Mouse (Mus musculus) hindbrain, embryonic 11.5 days (tissue): ENCODE measurements around the gene Ranbp3l. TPM values are rescaled to one million over a fixed set of nuclear protein-coding genes. Genes with fewer than 3 reads are reported as not detected.
A peak's percentile ranks its signal among the peaks of the same experiment; 100 is the strongest.

ENCODE experiments used
- ATAC-seq: fragments of 200-750 bp; cut with Nextera tagmentation; 2 replicates; pipeline ENCODE4 v1.8.0; 2017; ENCODE audit warnings: mild to moderate bottlenecking, moderate TSS enrichment, moderate library complexity; ENCODE audit not compliant: low FRiP score
- DNase-seq: peaks from one replicate; pipeline ENCODE4 v3.0.0-alpha.2; 2015; ENCODE audit warnings: low spot score
- H3K27ac ChIP-seq: fragments of 300-500 bp; sonication (generic); 2 replicates; pipeline ENCODE4 v1.5.1; 2014; ENCODE audit warnings: mild to moderate bottlenecking, low read depth, low read length
- H3K27me3 ChIP-seq: fragments of 300-500 bp; sonication (generic); 2 replicates; pipeline ENCODE4 v1.6.1; 2014; ENCODE audit warnings: mild to moderate bottlenecking, low read length, moderate library complexity, mixed read lengths; ENCODE audit not compliant: control insufficient read depth, insufficient read depth
- H3K36me3 ChIP-seq: fragments of 300-500 bp; sonication (generic); 2 replicates; pipeline ENCODE4 v1.6.1; 2014; ENCODE audit warnings: mild to moderate bottlenecking, low read length, moderate library complexity, mixed read lengths; ENCODE audit not compliant: control insufficient read depth, insufficient read depth
- H3K4me1 ChIP-seq: fragments of 300-500 bp; sonication (generic); replicated peaks from 2 replicates; pipeline ENCODE4 v1.6.1; 2014; ENCODE audit warnings: low read length, mixed read lengths; ENCODE audit not compliant: control insufficient read depth, insufficient read depth
- H3K4me2 ChIP-seq: fragments of 300-500 bp; sonication (generic); replicated peaks from 2 replicates; pipeline ENCODE4 v1.6.1; 2014; ENCODE audit warnings: mild to moderate bottlenecking, low read depth, low read length
- H3K4me3 ChIP-seq: fragments of 300-500 bp; sonication (generic); 2 replicates; pipeline ENCODE4 v1.5.1; 2014; ENCODE audit warnings: low read depth, low read length
- H3K9ac ChIP-seq: fragments of 300-500 bp; sonication (generic); 2 replicates; pipeline ENCODE4 v1.6.1; 2014; ENCODE audit warnings: low read depth, low read length
- H3K9me3 ChIP-seq: fragments of 300-500 bp; sonication (generic); 2 replicates; pipeline ENCODE4 v1.6.1; 2016; ENCODE audit warnings: low read length; ENCODE audit not compliant: control insufficient read depth
- WGBS: fragments of 180-500 bp; shearing (Covaris S2); extraction: QIAGEN DNeasy Blood & Tissue Kit; methylation state at CpG from one replicate; pipeline ENCODE4 v1.1.7; 2014; 5-methylcytosine and 5-hydroxymethylcytosine counted together
- polyA plus RNA-seq: library from polyadenylated mRNA; unstranded; fragments of >200 nt; fragmentation: Nextera tagmentation; extraction: Ambion mirVana; gene quantifications from 2 replicates; pipeline ENCODE4 v1.2.1, GENCODE M21; 2014

The Ranbp3l gene
- polyA plus RNA-seq, 1 experiment from 2014 or later: 0.45 TPM

GRCm38 (mm10) chr15:9086813-9087212, 119.1 kb downstream of the Ranbp3l start:
- Histone ChIP-seq H3K27ac (no peak overlapping the region), H3K36me3 (no peaks in the 10 kb centered on the region), H3K4me2 (no peak overlapping the region)

DNA sequence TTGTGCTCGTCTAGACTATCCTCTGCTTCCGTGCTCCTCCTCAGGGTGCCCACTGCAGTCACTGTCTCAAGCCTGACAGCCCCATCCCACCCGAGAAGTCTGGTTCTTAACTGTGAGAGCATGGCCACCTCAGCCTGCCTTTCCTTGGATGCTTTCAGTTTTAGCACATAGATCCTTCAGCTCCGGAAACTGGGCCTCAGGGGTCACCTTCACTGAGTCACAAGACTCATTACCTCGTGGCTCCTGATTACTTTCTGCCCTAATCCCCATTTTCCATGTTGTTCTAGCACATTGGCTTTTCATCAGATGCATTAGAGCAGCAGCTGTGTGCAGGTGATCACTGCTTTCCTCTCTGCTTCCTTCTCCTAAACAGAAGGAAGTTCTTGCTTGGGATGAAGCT, 119.7 kb downstream of the Ranbp3l start:
- 85% methylated on average over 5 of the region's 5 CpGs for WGBS
- Histone ChIP-seq H3K4me2 (no peak overlapping the region), H3K36me3 (no peaks in the 10 kb centered on the region), H3K4me3 (no peak overlapping the region), H3K9ac (no peak overlapping the region), H3K27me3 (no peaks in the 10 kb centered on the region), H3K9me3 (no peaks in the 10 kb centered on the region), H3K4me1 (no peaks in the 10 kb centered on the region), H3K27ac (no peak overlapping the region)
- ATAC-seq (no peak), DNase-seq (no peak)

More at GRCm38 (mm10) chr15:9086813-9087212, 119.1 kb downstream of the Ranbp3l start:
- H3K9me3 ChIP-seq: no peaks in the 10 kb centered on the region
- no peak overlapping the region for H3K9ac ChIP-seq
- peak; percentile 27 for ATAC-seq
- no peak overlapping the region for H3K4me3 ChIP-seq
- 45% methylated on average over 11 of the region's 11 CpGs for WGBS
- no peaks in the 10 kb centered on the region for H3K27me3 ChIP-seq
- DNase-seq: peak; percentile 33
- H3K4me1 ChIP-seq: no peaks in the 10 kb centered on the region

GRCm38 (mm10) chr15:9087895-9088682, 120.3 kb downstream of the Ranbp3l start:
- no peak overlapping the region for H3K27ac ChIP-seq
- H3K4me2 ChIP-seq: no peak overlapping the region
- no peaks in the 10 kb centered on the region for H3K4me1 ChIP-seq
- ATAC-seq: no peak
- no peaks in the 10 kb centered on the region for H3K9me3 ChIP-seq
- 86% methylated on average over 17 of the region's 17 CpGs for WGBS
- no peak overlapping the region for H3K9ac ChIP-seq
- no peak for DNase-seq
- H3K27me3 ChIP-seq: no peaks in the 10 kb centered on the region
- H3K4me3 ChIP-seq: no peak overlapping the region
- no peaks in the 10 kb centered on the region for H3K36me3 ChIP-seq

GRCm38 (mm10) chr15:9088683-9089072, 120.9 kb downstream of the Ranbp3l start:
- Histone ChIP-seq H3K4me2 (no peak overlapping the region), H3K4me3 (no peak overlapping the region), H3K4me1 (no peaks in the 10 kb centered on the region), H3K9me3 (no peaks in the 10 kb centered on the region), H3K27ac (no peak overlapping the region), H3K36me3 (no peaks in the 10 kb centered on the region), H3K9ac (no peak overlapping the region), H3K27me3 (no peaks in the 10 kb centered on the region)
- 52% methylated on average over 8 of the region's 8 CpGs for WGBS
- ATAC-seq (no peak), DNase-seq (no peak)

- no peak overlapping the region for H3K27ac ChIP-seq
- no peaks in the 10 kb centered on the region for H3K4me1 ChIP-seq
- H3K9ac ChIP-seq: no peak overlapping the region
- WGBS: 12% methylated on average over 2 of the region's 2 CpGs
- H3K36me3 ChIP-seq: no peaks in the 10 kb centered on the region
- no peak overlapping the region for H3K4me2 ChIP-seq
- DNase-seq (no peak), ATAC-seq (no peak)
- H3K9me3 ChIP-seq: no peaks in the 10 kb centered on the region
- H3K27me3 ChIP-seq: no peaks in the 10 kb centered on the region
- H3K4me3 ChIP-seq: no peak overlapping the region
These were observed 121.5 kb downstream of the Ranbp3l start for GRCm38 (mm10) chr15:9089136-9089720.

DNA sequence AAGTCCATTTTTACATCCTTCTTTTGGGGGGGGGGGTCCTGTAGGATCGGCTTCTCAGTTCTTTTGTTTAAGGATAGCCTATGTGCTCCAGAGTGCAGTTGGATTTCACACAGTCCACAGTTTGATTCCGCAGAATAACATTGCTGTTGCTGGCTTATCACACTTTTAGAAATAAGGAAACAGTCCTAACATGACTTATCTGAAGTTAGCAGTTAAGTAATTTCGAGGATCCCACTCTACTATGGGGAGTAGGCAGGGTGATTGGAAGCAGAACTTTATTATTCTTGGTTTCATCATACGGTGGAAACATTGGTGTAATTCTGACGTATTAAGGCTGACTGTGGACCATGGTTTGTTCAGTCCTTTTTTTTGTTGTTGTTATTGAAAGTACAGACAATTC, 122.9 kb downstream of the Ranbp3l start:
- ATAC-seq (no peak), DNase-seq (no peak)
- no peaks in the 10 kb centered on the region for H3K27me3 ChIP-seq
- no peaks in the 10 kb centered on the region for H3K9me3 ChIP-seq
- 95% methylated on average over 5 of the region's 5 CpGs for WGBS
- H3K9ac ChIP-seq: no peak overlapping the region
- H3K36me3 ChIP-seq: no peaks in the 10 kb centered on the region
- no peaks in the 10 kb centered on the region for H3K4me1 ChIP-seq
- H3K4me2 ChIP-seq: no peak overlapping the region
- H3K4me3 ChIP-seq: no peak overlapping the region
- H3K27ac ChIP-seq: no peak overlapping the region

GRCm38 (mm10) chr15:9093598-9094365, 126.0 kb downstream of the Ranbp3l start:
- no peak overlapping the region for H3K27ac ChIP-seq
- H3K27me3 ChIP-seq: no peaks in the 10 kb centered on the region
- no peak overlapping the region for H3K4me3 ChIP-seq
- H3K9ac ChIP-seq: no peak overlapping the region
- H3K4me1 ChIP-seq: no peaks in the 10 kb centered on the region
- ATAC-seq (peak; percentile 36; the same call in 1 of the 2 replicates), DNase-seq (no peak)
- H3K4me2 ChIP-seq: no peak overlapping the region
- no peaks in the 10 kb centered on the region for H3K9me3 ChIP-seq
- WGBS: 75% methylated on average over 11 of the region's 11 CpGs
- no peaks in the 10 kb centered on the region for H3K36me3 ChIP-seq

- Histone ChIP-seq H3K36me3 (no peaks in the 10 kb centered on the region), H3K4me2 (no peak overlapping the region), H3K4me1 (no peaks in the 10 kb centered on the region), H3K27ac (no peak overlapping the region), H3K9me3 (no peaks in the 10 kb centered on the region), H3K4me3 (no peak overlapping the region), H3K9ac (no peak overlapping the region), H3K27me3 (no peaks in the 10 kb centered on the region)
- WGBS: 21% methylated on average over 13 of the region's 13 CpGs
- ATAC-seq (peak; percentile 92), DNase-seq (peak; percentile 60)
These were observed 126.6 kb downstream of the Ranbp3l start for GRCm38 (mm10) chr15:9094366-9094750.
